ENCODE assay signal across 8 mouse cellular contexts in the genomic region with DNA sequence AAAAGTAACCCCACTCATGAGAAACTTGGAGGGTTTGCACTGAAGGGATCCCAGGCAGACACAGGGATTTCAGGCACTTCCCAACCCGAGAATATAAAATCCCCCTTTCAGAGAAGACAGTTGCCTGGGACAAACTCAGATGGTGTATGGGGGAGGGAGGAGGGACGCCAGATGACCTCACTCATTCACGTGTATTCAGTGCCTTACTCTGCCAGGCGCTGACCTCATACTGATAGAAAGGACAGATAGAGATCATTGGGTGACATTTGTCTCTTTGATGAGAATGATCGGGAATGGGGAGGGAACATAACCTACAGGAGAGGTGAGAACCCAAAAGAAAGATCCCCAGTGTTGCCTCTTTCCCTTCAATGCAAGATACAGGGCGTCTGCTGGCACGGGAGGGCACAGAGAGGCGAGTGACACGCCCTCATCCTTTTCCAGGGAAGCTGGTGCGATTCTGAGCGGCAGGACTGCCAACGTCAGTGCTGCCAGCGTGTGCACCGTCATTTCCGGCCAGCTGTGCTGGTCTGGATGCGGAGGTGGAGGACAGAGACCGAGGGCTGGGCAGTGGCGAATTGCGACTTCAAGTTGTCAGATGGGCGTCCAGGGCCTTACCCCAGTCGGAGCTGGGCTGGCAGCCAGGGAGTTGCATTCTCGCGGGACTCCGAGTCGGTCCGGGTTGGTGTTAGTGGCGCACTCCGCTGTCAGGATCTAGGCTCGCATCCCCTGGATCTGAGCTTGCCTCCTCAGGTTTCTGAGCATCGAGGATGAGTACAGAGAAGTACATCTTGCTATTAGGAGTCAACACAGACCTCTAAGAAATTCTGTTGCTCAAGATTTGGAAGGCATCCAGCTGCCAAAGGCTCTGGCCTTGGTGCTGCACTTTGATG. TPM values are rescaled to one million over a fixed set of nuclear protein-coding genes. Genes with fewer than 3 reads are reported as not detected.
DNase-seq lines count a peak whose midpoint lies in the region; ATAC-seq and TF ChIP-seq lines count a peak whose summit lies in the region.

No protein-coding gene starts in this region.

- peaks cover 5 to 6% of the 10 kb centered on the region in 2 experiments; a peak in 3 of 4 replicates for H3K4me1 ChIP-seq in MEL (ENCODE audit: control insufficient read depth in 1 of 2, insufficient read depth in 2 of 2, low read length in 2 of 2)
- peaks cover 12% of the 10 kb centered on the region for H3K4me1 ChIP-seq in lung, embryonic 15.5 days
- peaks cover 14% of the 10 kb centered on the region for H3K4me1 ChIP-seq in olfactory bulb, adult 2 months (ENCODE audit: control insufficient read depth, insufficient read depth, low read length)

- TF ChIP-seq RAD21 in MEL (IDR thresholded peaks at IDR 0.05; ENCODE audit: low read depth, low read length), result no peak

- peaks cover 3 to 7% of the 10 kb centered on the region in 2 experiments; a peak in 3 of 4 replicates for H3K27me3 ChIP-seq in MEL (ENCODE audit: control insufficient read depth in 1 of 2, insufficient read depth in 2 of 2, low read length in 2 of 2)
- peaks cover 47% of the 10 kb centered on the region for H3K27me3 ChIP-seq in lung, embryonic 15.5 days

- peak overlapping the region; percentile 16; the same call in 1 of the 2 replicates for H3K9ac ChIP-seq in MEL (ENCODE audit: control insufficient read depth, low read depth, low read length, poor library complexity, severe bottlenecking)
- H3K9ac ChIP-seq in lung, embryonic 15.5 days, result 0 out of 2 replicates have a peak overlapping the region, but pooled peaks have one; percentile 18

- H3K9me3 ChIP-seq in MEL (replicated peaks; ENCODE audit: insufficient read depth, low read length), result no peaks in the 10 kb centered on the region
- no peaks in the 10 kb centered on the region for H3K9me3 ChIP-seq in lung, embryonic 15.5 days

- WGBS in lung, embryonic 15.5 days, result 1% methylated on average over 30 of the region's 30 CpGs
- WGBS in olfactory bulb, adult 2 months, result 1% methylated on average over 30 of the region's 30 CpGs

- no peak for TF ChIP-seq CTCF in MEL (IDR thresholded peaks at IDR 0.05 in 2 of 3, conservative IDR thresholded peaks at IDR 0.05 in 1 of 3; ENCODE audit: control insufficient read depth in 1 of 3, insufficient read depth in 1 of 3, low read depth in 2 of 3, low read length in 3 of 3, poor library complexity in 1 of 3, severe bottlenecking in 1 of 3)
- TF ChIP-seq CTCF in olfactory bulb, adult 2 months (IDR thresholded peaks at IDR 0.05; ENCODE audit: insufficient read depth, low read depth, low read length), result no peak

- H3K27ac ChIP-seq in MEL (ENCODE audit: control insufficient read depth, low read depth, low read length), result no peak overlapping the region
- H3K27ac ChIP-seq in lung, embryonic 15.5 days, result no peak overlapping the region
- peak overlapping the region; percentile 61 for H3K27ac ChIP-seq in olfactory bulb, adult 2 months (ENCODE audit: insufficient read depth, low read depth, low read length)

- H3K4me2 ChIP-seq in lung, embryonic 15.5 days, result peak overlapping the region; percentile 75

- DNase-seq in MEL (ENCODE audit: low read depth, low spot score), result peak; percentile 59
- DNase-seq in cerebellum, adult 18-20 months, result peak; percentile 78 to 83
- peak; percentile 87 for DNase-seq in heart, postnatal 4 days
- DNase-seq in layer of hippocampus, adult 9-11 months, result peak; percentile 87
- no peak for DNase-seq in spleen, adult 18-20 months

- H3K36me3 ChIP-seq in MEL (ENCODE audit: control insufficient read depth in 1 of 2, insufficient read depth in 2 of 2, low read length in 2 of 2), result peaks cover 0 to 3% of the 10 kb centered on the region in 2 experiments; a peak in 2 of 4 replicates
- H3K36me3 ChIP-seq in lung, embryonic 15.5 days, result no peaks in the 10 kb centered on the region

- no peak for TF ChIP-seq EP300 in MEL (IDR thresholded peaks at IDR 0.05; ENCODE audit: low read depth in 1 of 2, low read length in 2 of 2)

- no peaks in the 10 kb centered on the region for H3K79me2 ChIP-seq in MEL (ENCODE audit: control insufficient read depth, insufficient read depth, low read length, poor library complexity)

- no peak for TF ChIP-seq POLR2A in MEL (IDR thresholded peaks at IDR 0.05; ENCODE audit: control insufficient read depth in 1 of 2, insufficient read depth in 1 of 2, low read depth in 1 of 2, low read length in 2 of 2, poor library complexity in 1 of 2)
- TF ChIP-seq POLR2A in olfactory bulb, adult 2 months (IDR thresholded peaks at IDR 0.05; ENCODE audit: insufficient read depth, low read depth, low read length), result peak; percentile 40; the same call in 1 of the 2 replicates

- H3K4me3 ChIP-seq in MEL (ENCODE audit: control insufficient read depth in 1 of 2, insufficient read depth in 1 of 2, low read depth in 2 of 2, low read length in 2 of 2), result peak overlapping the region in 1 of 2 experiments; percentile 24; a peak in 2 of 4 replicates
- H3K4me3 ChIP-seq in lung, embryonic 15.5 days, result peak overlapping the region; percentile 31
- H3K4me3 ChIP-seq in olfactory bulb, adult 2 months (ENCODE audit: insufficient read depth, low read depth, low read length), result peak overlapping the region; percentile 50

- ATAC-seq in frontal cortex, adult (ENCODE audit: low TSS enrichment), result peak; percentile 72
- peak; percentile 60 for ATAC-seq in lung, embryonic 15.5 days (ENCODE audit: borderline replicate concordance, extremely low read depth, low FRiP score, low TSS enrichment)

TF ChIP-seq in MEL, 35 proteins besides CTCF, POLR2A, EP300 and RAD21:
- TF ChIP-seq MAZ (IDR thresholded peaks at IDR 0.05; ENCODE audit: low read depth, low read length) (no peak), CHD2 (IDR thresholded peaks at IDR 0.05; ENCODE audit: low read length) (peak; percentile 56), MXI1 (IDR thresholded peaks at IDR 0.05; ENCODE audit: low read depth, low read length) (peak; percentile 31; the same call in 1 of the 2 replicates), JUND (IDR thresholded peaks at IDR 0.05; ENCODE audit: low read depth, low read length) (no peak), MYC (IDR thresholded peaks at IDR 0.05; ENCODE audit: low read depth, low read length) (no peak), ZMIZ1 (IDR thresholded peaks at IDR 0.05; ENCODE audit: low read depth, low read length) (no peak), SIN3A (IDR thresholded peaks at IDR 0.05; ENCODE audit: low read length) (peak; percentile 57; the same call in 1 of the 2 replicates)
TF ChIP-seq in MEL: peak in this region for 3.

RNA-seq across cellular contexts. Expression of a gene that starts 6.5 kb away (rescaled TPM):
- total RNA-seq in MEL (2012; rRNA removed), result 0.88 and 1.1 TPM in 2 replicates
- polyA plus RNA-seq in MEL (2012; ENCODE audit: insufficient read depth in 1 of 2, insufficient read length in 2 of 2, low read depth in 1 of 2, low replicate concordance in 2 of 2, missing spikeins in 1 of 2), result 1 to 10 TPM in 1 of 2 experiments, not detected in 1; 3.0 TPM
- total RNA-seq in heart, postnatal 4 days (2021), result 1 to 10 TPM; 5.9 to 8.5 TPM
- 13.9 and 15.8 TPM in 2 replicates for polyA plus RNA-seq in lung, embryonic 15.5 days (2015; fragmentation: Nextera tagmentation; extraction: Ambion mirVana)
- polyA plus RNA-seq in olfactory bulb, adult 2 months (2012; ENCODE audit: insufficient read depth, insufficient read length, low replicate concordance, missing spikeins), result not detected in 2 replicates

RNA-seq across cellular contexts. Expression of a gene that starts 7.7 kb away (rescaled TPM):
- 6.3 and 8.2 TPM in 2 replicates for total RNA-seq in MEL (2012; rRNA removed)
- polyA plus RNA-seq in MEL (2012; ENCODE audit: insufficient read depth in 1 of 2, insufficient read length in 2 of 2, low read depth in 1 of 2, low replicate concordance in 2 of 2, missing spikeins in 1 of 2), result 1 to 10 TPM in 1 of 2 experiments, not detected in 1; 5.2 TPM
- total RNA-seq in heart, postnatal 4 days (2021), result 10 to 100 TPM; 18.8 to 20.3 TPM
- polyA plus RNA-seq in lung, embryonic 15.5 days (2015; fragmentation: Nextera tagmentation; extraction: Ambion mirVana), result 13.7 and 15.3 TPM in 2 replicates
- not detected in 2 replicates for polyA plus RNA-seq in olfactory bulb, adult 2 months (2012; ENCODE audit: insufficient read depth, insufficient read length, low replicate concordance, missing spikeins)

RNA-seq across cellular contexts. Expression of a gene that starts 29.5 kb away (rescaled TPM):
- total RNA-seq in MEL (2012; rRNA removed), result 132 and 137 TPM in 2 replicates
- polyA plus RNA-seq in MEL (2012; ENCODE audit: insufficient read depth in 1 of 2, insufficient read length in 2 of 2, low read depth in 1 of 2, low replicate concordance in 2 of 2, missing spikeins in 1 of 2), result 100 to 1,000 TPM in 1 of 2 experiments, not detected in 1; 137 TPM
- 100 to 1,000 TPM; 153 to 156 TPM for total RNA-seq in heart, postnatal 4 days (2021)
- polyA plus RNA-seq in lung, embryonic 15.5 days (2015; fragmentation: Nextera tagmentation; extraction: Ambion mirVana), result 204 and 222 TPM in 2 replicates
- polyA plus RNA-seq in olfactory bulb, adult 2 months (2012; ENCODE audit: insufficient read depth, insufficient read length, low replicate concordance, missing spikeins), result not detected in 2 replicates

RNA-seq across cellular contexts. Expression of a gene that starts 39.5 kb away (rescaled TPM):
- total RNA-seq in MEL (2012; rRNA removed), result not detected in 2 replicates
- not detected for polyA plus RNA-seq in MEL (2012; ENCODE audit: insufficient read depth in 1 of 2, insufficient read length in 2 of 2, low read depth in 1 of 2, low replicate concordance in 2 of 2, missing spikeins in 1 of 2)
- total RNA-seq in heart, postnatal 4 days (2021), result not detected
- not detected in 2 replicates for polyA plus RNA-seq in lung, embryonic 15.5 days (2015; fragmentation: Nextera tagmentation; extraction: Ambion mirVana)
- polyA plus RNA-seq in olfactory bulb, adult 2 months (2012; ENCODE audit: insufficient read depth, insufficient read length, low replicate concordance, missing spikeins), result not detected in 2 replicates

RNA-seq across cellular contexts. Expression of a gene that starts 45.7 kb away (rescaled TPM):
- total RNA-seq in MEL (2012; rRNA removed), result 665 and 706 TPM in 2 replicates
- 1,000 to 10,000 TPM in 1 of 2 experiments, 100 to 1,000 TPM in 1; 525 to 1,715 TPM for polyA plus RNA-seq in MEL (2012; ENCODE audit: insufficient read depth in 1 of 2, insufficient read length in 2 of 2, low read depth in 1 of 2, low replicate concordance in 2 of 2, missing spikeins in 1 of 2)
- total RNA-seq in heart, postnatal 4 days (2021), result 1,000 to 10,000 TPM; 1,670 to 1,720 TPM
- 787 and 840 TPM in 2 replicates for polyA plus RNA-seq in lung, embryonic 15.5 days (2015; fragmentation: Nextera tagmentation; extraction: Ambion mirVana)
- polyA plus RNA-seq in olfactory bulb, adult 2 months (2012; ENCODE audit: insufficient read depth, insufficient read length, low replicate concordance, missing spikeins), result not detected in 2 replicates

Comparison
In these comparisons a context has a peak if more than half of its experiments do, and no peak if none do; other contexts are left out.
1. DNase-seq: peak in MEL (single experiment), cerebellum, adult 18-20 months (2 of 2), heart, postnatal 4 days (single experiment) and layer of hippocampus, adult 9-11 months (single experiment); none in spleen, adult 18-20 months (0 of 2).
2. RNA of a gene that starts 29.5 kb away (polyA plus RNA-seq): 204 to 222 TPM in lung, embryonic 15.5 days and 137 TPM in MEL; not detected in olfactory bulb, adult 2 months; every median in the first group is over 100 times any median in the second.